Mouse (Mus musculus) layer of hippocampus, postnatal 36 days (tissue): Measurements from ENCODE around the gene Gk2. TPM values are rescaled to one million over a fixed set of nuclear protein-coding genes. Genes with fewer than 3 reads are reported as not detected.

ENCODE experiments used
- total RNA-seq, 2 experiments: library from RNA; stranded (reverse); gene quantifications; 2 replicates each; pipeline ENCODE4 v1.2.3; 2021

Gene Gk2
- total RNA-seq, 2 experiments from 2014 or later = not detected

Other genes starting within 250 kb of the Gk2 start
- gene Naa11, start 64.6 kb downstream of the Gk2 start, total RNA-seq = not detected